Mouse (Mus musculus) gastrocnemius, postnatal 14 days (tissue): ENCODE measurements around the gene G3bp2. TPM values are rescaled to one million over a fixed set of nuclear protein-coding genes. Genes with fewer than 3 reads are reported as not detected.
"Not testable (repeated sequence)": the region's sequence is repeated elsewhere in the genome, so short reads cannot be mapped to it uniquely, and the experiment has no call there.

Source experiments
- DNase-seq: peaks from one replicate; pipeline ENCODE4 v3.0.0; 2021; ENCODE audit warnings: mixed read lengths
- intact Hi-C: fragments of 180-260 bp; cut with DNase I; formaldehyde crosslinking; loops from one replicate; pipeline ENCODE4 v1.15.1; 2025; ENCODE audit warnings: low total_unique reads
- long read RNA-seq, 2 experiments: library from polyadenylated mRNA; stranded (forward); transcript quantifications; one replicate each; pipeline ENCODE4 v2.0.0; 2021
- total RNA-seq, 2 experiments: library from RNA; stranded (reverse); gene quantifications; 2 replicates each; pipeline ENCODE4 v1.2.3; 2021

The G3bp2 gene
- 10 to 100 TPM; 54.5 to 55.8 TPM for total RNA-seq
- long read RNA-seq, experiment 1, full-length matches to known transcripts, result 55 of 83 reads
- long read RNA-seq, experiment 1, partial matches to known transcripts, result 4 of 83 reads
- long read RNA-seq, experiment 1, other reads (novel, unspliced or antisense), result 24 of 83 reads
- long read RNA-seq, experiment 2, full-length matches to known transcripts, result 67 of 126 reads
- long read RNA-seq, experiment 2, partial matches to known transcripts, result 6 of 126 reads
- long read RNA-seq, experiment 2, other reads (novel, unspliced or antisense), result 53 of 126 reads

- peak; percentile 98 for DNase-seq
- intact Hi-C loops, result no loop called here
Observed at GRCm38 (mm10) chr5:92083417-92084038, at the start of gene G3bp2. Gene G3bp2 (minus strand): TSS chr5:92083719.

GRCm38 (mm10) chr5:92133006-92133405, 49.5 kb upstream of the G3bp2 start:
- DNase-seq, intact Hi-C loops: not testable (repeated sequence)

DNA sequence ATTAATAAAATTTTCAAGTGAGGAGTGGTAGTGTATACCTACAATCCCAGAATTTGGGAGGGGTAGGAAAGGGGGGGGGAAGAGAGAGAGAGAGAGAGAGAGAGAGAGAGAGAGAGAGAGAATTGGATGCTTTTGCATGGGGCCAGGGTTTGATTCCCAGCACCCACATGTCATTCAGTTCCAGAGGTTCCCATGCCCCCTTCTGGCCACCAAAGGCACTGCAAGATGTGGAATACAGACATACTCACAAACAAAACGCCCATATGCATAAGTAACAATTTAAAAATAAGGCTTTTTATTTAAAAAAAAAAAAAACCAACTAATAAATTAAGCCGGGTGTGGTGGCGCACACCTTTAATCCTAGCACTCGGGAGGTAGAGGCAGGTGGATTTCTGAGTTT, 48.6 kb upstream of the G3bp2 start:
- no peak for DNase-seq
- intact Hi-C loops, result no loop called here

DNA sequence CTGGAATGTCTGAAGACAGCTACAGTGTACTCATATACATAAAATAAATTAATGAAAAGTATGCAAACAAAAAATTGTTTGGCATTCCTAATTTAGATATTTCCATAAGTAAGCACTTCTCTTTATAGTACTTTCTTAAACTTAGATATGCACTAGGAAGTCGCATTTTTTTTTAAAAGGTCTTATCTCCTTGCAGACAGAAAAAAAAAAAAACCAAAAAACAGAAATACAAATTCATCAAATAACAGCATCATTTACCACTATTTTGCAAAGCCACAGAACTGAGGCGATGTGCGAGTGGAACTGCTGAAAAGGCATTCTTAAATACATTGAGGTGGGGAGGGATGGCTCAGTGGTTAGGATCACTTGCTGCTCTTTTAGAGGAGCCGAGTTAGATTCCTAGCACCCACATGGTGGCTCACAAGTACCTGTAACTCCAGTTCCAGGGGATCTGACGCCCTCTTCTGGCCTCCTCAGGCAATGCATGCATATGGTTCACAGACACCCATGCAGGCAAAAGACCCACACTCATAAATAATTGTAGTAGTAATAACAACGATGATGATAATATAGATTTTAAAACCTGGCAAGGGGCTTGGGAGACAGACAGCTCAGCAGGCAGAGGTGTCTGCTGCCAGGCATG, 46.6 kb upstream of the G3bp2 start:
- intact Hi-C loops, result no loop called here
- no peak for DNase-seq

GRCm38 (mm10) chr5:92129321-92129768, 45.8 kb upstream of the G3bp2 start:
- intact Hi-C loops, result loop anchor here (10.0 kb wide), 1 partner anchor 55 kb away; no protein-coding TSS in a partner anchor
- DNase-seq, result no peak

GRCm38 (mm10) chr5:92128570-92128969, 45.1 kb upstream of the G3bp2 start:
- intact Hi-C loops, result loop anchor here (10.0 kb wide), 1 partner anchor 54 kb away; no protein-coding TSS in a partner anchor
- peak; percentile 37 for DNase-seq

- intact Hi-C loops, result loop anchor here (10.0 kb wide), 1 partner anchor 53 kb away; no protein-coding TSS in a partner anchor
- DNase-seq, result no peak
Observed at GRCm38 (mm10) chr5:92127751-92128150, 44.2 kb upstream of the G3bp2 start.

- no peak for DNase-seq
- intact Hi-C loops, result loop anchor here (10.0 kb wide), 1 partner anchor 52 kb away; no protein-coding TSS in a partner anchor
Observed at GRCm38 (mm10) chr5:92127141-92127625, 43.7 kb upstream of the G3bp2 start.

GRCm38 (mm10) chr5:92125446-92125845, 41.9 kb upstream of the G3bp2 start:
- intact Hi-C loops, result loop anchor here (10.0 kb wide), 1 partner anchor 51 kb away; no protein-coding TSS in a partner anchor
- DNase-seq, result no peak

DNA sequence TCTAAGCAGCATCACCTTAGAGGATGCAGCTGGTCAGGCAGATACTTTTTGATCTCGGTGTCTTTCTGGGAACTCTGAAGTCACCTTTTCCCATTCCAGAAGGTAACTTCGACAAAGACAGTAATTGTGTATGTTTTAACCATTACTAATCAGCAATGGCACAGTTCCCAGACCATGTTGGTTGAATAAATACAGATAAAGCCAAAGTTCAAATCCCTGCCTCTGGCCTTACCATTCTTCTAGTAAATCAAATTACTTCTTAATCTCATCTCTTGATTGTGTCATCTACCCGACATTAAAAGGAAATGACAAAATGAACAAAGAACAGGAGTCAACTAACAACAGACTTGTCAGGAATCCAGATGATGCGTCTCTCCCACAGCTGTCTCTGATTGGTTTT, 38.1 kb upstream of the G3bp2 start:
- no peak for DNase-seq
- intact Hi-C loops, result loop anchor here (10.0 kb wide), 1 partner anchor 47 kb away; no protein-coding TSS in a partner anchor

GRCm38 (mm10) chr5:92117823-92118403, 34.4 kb upstream of the G3bp2 start:
- peak; percentile 82 for DNase-seq
- intact Hi-C loops, result loop anchor here (5.0 kb wide), 1 partner anchor 156 kb away; the partner anchor contains the start of gene Rchy1

- intact Hi-C loops, result loop anchor here (5.0 kb wide), 1 partner anchor 153 kb away; the partner anchor contains the start of gene Rchy1
- no peak for DNase-seq
Observed at GRCm38 (mm10) chr5:92114939-92115338, 31.4 kb upstream of the G3bp2 start.

GRCm38 (mm10) chr5:92114223-92114622, 30.7 kb upstream of the G3bp2 start:
- DNase-seq, result no peak
- intact Hi-C loops, result no loop called here

DNA sequence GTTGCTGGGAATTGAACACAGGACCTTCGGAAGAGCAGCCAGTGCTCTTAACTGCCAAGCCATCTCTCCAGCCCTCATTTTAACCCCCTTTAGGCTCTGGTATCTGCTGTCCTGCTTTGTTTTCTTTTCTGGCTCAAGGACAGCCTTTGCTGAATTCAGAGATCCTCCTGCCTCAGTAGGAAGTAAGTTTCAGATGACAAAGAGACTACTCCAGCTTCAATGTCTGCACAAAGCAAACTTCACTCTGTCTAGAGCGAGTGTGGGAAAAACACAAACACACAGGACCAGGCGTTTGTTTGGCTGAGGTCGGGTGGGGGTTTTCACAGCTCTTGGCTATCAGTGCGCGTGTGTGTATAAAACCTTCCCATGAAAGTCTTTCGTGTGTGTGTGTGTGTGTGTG, 30.0 kb upstream of the G3bp2 start:
- intact Hi-C loops, result no loop called here
- DNase-seq, result no peak

- no peak for DNase-seq
- intact Hi-C loops, result no loop called here
Observed at GRCm38 (mm10) chr5:92112585-92112984, 29.1 kb upstream of the G3bp2 start.

DNA sequence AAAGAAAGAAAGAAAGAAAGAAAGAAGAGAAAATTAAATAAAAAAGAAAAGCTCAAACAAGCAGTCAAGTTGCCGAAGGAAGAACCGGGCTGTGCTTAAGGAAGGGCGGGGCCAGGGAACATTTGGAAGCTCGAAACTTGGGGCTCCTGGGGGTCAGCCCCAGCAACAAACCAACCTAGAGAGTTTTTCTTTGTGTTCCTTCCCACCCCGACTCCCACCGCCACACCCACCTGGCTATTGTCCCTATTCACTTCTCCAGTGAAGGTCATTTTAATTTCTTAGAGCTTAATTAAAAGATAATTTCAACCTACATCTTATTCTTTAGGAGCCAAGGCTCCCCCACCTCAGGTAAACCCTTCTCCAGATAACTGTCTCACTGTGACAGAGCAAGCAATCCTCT, 28.7 kb upstream of the G3bp2 start:
- intact Hi-C loops, result no loop called here
- no peak for DNase-seq

DNA sequence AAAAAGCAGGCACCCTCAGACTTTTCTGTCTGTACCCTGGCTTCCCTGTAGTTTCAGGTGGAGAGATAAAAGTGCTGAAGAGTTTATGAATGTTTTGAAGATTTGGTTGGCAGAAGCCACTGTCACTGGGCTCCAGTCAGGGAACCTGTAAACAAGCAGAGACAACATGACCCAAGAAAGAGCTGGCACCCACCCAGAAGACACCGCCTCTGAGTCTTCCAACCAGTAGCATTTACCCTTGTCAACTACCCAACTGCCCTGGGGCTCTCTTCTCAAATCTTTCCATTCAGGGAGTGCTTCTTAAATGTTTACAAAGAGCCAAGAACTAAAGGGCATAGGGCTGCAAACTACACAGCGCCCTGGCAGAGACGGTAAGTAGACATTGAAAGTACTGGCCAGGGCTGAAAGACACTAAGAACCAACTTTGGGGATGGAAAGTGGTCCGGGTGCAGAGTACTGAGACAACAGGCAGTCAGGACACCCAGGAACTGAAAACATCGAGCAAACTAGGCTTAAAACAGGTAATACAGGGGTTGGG, 27.4 kb upstream of the G3bp2 start:
- intact Hi-C loops, result no loop called here
- no peak for DNase-seq

DNA sequence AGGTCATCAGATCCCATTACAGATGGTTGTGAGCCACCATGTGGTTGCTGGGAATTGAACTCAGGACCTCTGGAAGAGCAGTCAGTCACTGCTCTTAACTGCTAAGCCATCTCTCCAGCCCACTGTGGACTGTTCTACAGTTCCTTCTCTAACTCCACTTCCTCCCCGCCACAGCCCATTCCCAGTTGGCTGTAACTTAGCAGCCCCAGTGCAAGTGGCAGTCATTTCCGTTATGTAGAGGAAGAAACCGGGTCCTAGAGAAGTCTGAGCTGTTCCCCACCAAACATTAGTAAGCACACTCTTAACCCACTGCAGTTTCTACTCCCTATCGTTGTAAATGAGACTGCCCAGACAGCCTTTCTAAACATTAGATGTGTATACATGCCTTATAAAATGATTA, 23.8 kb upstream of the G3bp2 start:
- intact Hi-C loops, result no loop called here
- no peak for DNase-seq

DNA sequence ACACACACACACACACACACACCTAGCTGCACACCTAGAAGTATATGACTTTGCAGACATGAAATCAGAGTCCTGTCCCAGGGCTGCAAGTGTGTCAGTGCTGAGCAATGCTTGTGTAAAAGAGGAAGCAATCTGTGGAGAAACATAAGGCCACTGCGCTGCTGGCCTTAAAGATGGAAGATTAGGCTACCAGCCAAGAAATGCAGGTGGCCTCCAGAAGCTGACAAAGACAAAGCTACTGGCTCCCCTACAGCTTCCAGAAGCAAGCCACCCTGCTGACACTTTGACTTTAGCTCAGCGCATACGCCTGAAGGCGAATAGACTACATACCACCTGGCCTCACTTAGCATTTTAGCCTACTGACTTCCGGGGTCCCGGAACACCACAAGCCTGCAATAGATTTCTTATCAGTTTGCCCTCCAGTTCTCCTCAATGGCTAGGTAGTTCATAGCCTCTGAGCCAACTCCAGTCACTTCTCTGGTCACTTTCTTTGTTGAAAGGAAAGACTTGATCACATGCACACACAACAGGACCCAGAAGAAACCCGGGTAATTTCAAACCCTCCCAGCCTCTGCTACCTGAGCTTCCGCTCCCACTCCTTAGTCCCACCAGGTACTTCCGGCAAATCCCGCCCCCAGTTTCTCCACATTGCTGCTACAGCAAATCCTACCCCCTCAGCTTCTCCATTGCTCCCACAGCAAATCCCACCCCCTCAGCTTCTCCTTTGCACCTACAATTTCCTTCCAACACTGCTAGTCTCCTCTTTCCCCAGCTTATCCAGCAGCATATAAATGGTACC, 23.0 kb upstream of the G3bp2 start:
- intact Hi-C loops, result no loop called here
- DNase-seq, result no peak
